Mouse (Mus musculus) layer of hippocampus, adult 9-11 months (tissue): ENCODE data around the gene Gas2l3.

ENCODE experiments used
- DNase-seq: peaks from one replicate; pipeline ENCODE4 v3.0.0; 2022

The Gas2l3 gene

GRCm38 (mm10) chr10:89443623-89444151, at the start of gene Gas2l3:
Gene Gas2l3, minus strand, starts transcription at chr10:89443967.
- peak; percentile 74 for DNase-seq

GRCm38 (mm10) chr10:89491321-89491720, 47.6 kb upstream of the Gas2l3 start:
- DNase-seq, result no peak

GRCm38 (mm10) chr10:89490250-89490649, 46.5 kb upstream of the Gas2l3 start:
- no peak for DNase-seq

GRCm38 (mm10) chr10:89489459-89489858, 45.7 kb upstream of the Gas2l3 start:
- DNase-seq, result no peak

- DNase-seq, result no peak
These were observed 43.4 kb upstream of the Gas2l3 start for GRCm38 (mm10) chr10:89486995-89487742.

GRCm38 (mm10) chr10:89484907-89485306, 41.1 kb upstream of the Gas2l3 start:
- DNase-seq, result no peak

GRCm38 (mm10) chr10:89483812-89484602, 40.2 kb upstream of the Gas2l3 start:
- no peak for DNase-seq

GRCm38 (mm10) chr10:89483113-89483512, 39.3 kb upstream of the Gas2l3 start:
- no peak for DNase-seq

GRCm38 (mm10) chr10:89482142-89482681, 38.4 kb upstream of the Gas2l3 start:
- DNase-seq, result no peak

- no peak for DNase-seq
These were observed 37.9 kb upstream of the Gas2l3 start for GRCm38 (mm10) chr10:89481638-89482037.

- DNase-seq, result no peak
These were observed 35.0 kb upstream of the Gas2l3 start for GRCm38 (mm10) chr10:89478766-89479165.

GRCm38 (mm10) chr10:89470596-89471353, 27.0 kb upstream of the Gas2l3 start:
- no peak for DNase-seq

GRCm38 (mm10) chr10:89464760-89465405, 21.1 kb upstream of the Gas2l3 start:
- DNase-seq, result no peak

GRCm38 (mm10) chr10:89462890-89463289, 19.1 kb upstream of the Gas2l3 start:
- no peak for DNase-seq

- DNase-seq, result peak; percentile 73
These were observed 18.2 kb upstream of the Gas2l3 start for GRCm38 (mm10) chr10:89461856-89462507.

GRCm38 (mm10) chr10:89460972-89461371, 17.2 kb upstream of the Gas2l3 start:
- DNase-seq, result no peak

- DNase-seq, result no peak
These were observed 15.0 kb upstream of the Gas2l3 start for GRCm38 (mm10) chr10:89458770-89459169.

GRCm38 (mm10) chr10:89453794-89454193, 10.0 kb upstream of the Gas2l3 start:
- DNase-seq, result no peak

GRCm38 (mm10) chr10:89453068-89453641, 9.4 kb upstream of the Gas2l3 start:
- DNase-seq, result no peak

GRCm38 (mm10) chr10:89450411-89450810, 6.6 kb upstream of the Gas2l3 start:
- no peak for DNase-seq

GRCm38 (mm10) chr10:89444381-89444780, 614 bp upstream of the Gas2l3 start:
- DNase-seq, result no peak
